ENCODE assay signal across 16 mouse cellular contexts in genomic region chr13:30665261-30665660, GRCm38 (mm10). TPM values are rescaled to one million over a fixed set of nuclear protein-coding genes. Genes with fewer than 3 reads are reported as not detected.
DNase-seq lines count a peak whose midpoint lies in the region; TF ChIP-seq lines count a peak whose summit lies in the region.
"Had no signal": no experiment of that assay in that cellular context is flagged by ENCODE, and none has a peak within 500 bp of the region (broad histone marks: within the 10 kb centered on the region; RNA-seq: fewer than 3 reads in every experiment).

No protein-coding gene starts in this region.

- H3K4me3 ChIP-seq in gastrocnemius, adult 2 months: no peak overlapping the region
- H3K4me3 ChIP-seq in left cerebral cortex, adult 2 months: no peak overlapping the region
- H3K4me3 ChIP-seq: embryonic facial prominence, embryonic 10.5 days; erythroblast, embryonic 14.5 days; heart, embryonic 15.5 days; hindbrain, embryonic 12.5 days had no signal

- no peak for TF ChIP-seq CTCF in gastrocnemius, adult 2 months (IDR thresholded peaks at IDR 0.05)
- no peak for TF ChIP-seq CTCF in left cerebral cortex, adult 2 months (IDR thresholded peaks at IDR 0.05)

- peak overlapping the region; percentile 44 for H3K27ac ChIP-seq in gastrocnemius, adult 2 months
- peak overlapping the region; percentile 75 for H3K27ac ChIP-seq in left cerebral cortex, adult 2 months
- H3K27ac ChIP-seq: embryonic facial prominence, embryonic 10.5 days; heart, embryonic 15.5 days; hindbrain, embryonic 12.5 days had no signal

- DNase-seq in gastrocnemius, adult 2 months: no peak
- DNase-seq in gastrocnemius, postnatal 10 days: no peak
- DNase-seq in left cerebral cortex, adult 2 months (ENCODE audit: extremely low spot score in 1 of 2, low spot score in 2 of 2): no peak
- no peak for DNase-seq in left cerebral cortex, postnatal 36 days (ENCODE audit: low spot score in 2 of 2)
- DNase-seq in adipocyte (ENCODE audit: low spot score): peak; percentile 93
- peak; percentile 74 for DNase-seq in fat pad, adult 2 months (ENCODE audit: extremely low read depth, low read depth, low spot score)
- no peak for DNase-seq in spleen, postnatal 14 days (ENCODE audit: low spot score in 2 of 2)
- DNase-seq: cerebellum, postnatal 25 days; forebrain, postnatal 0 days; heart, adult 18-20 months; right cerebral cortex, postnatal 25 days had no signal

- intact Hi-C loops in gastrocnemius, adult 2 months (cut with DNase I): no loop called here
- intact Hi-C loops in left cerebral cortex, adult 2 months (cut with DNase I): loop anchor here (1.0 to 10.0 kb wide), 2 partner anchors 121 to 310 kb away; partner anchors contain the start of genes Exoc2 and Gm5447
- intact Hi-C loops in left cerebral cortex, postnatal 36 days (cut with DNase I): no loop called here

RNA-seq across cellular contexts. Expression of gene Dusp22, which starts 5.5 kb away (rescaled TPM):
- 10 to 100 TPM; 36.2 to 59.5 TPM for total RNA-seq in gastrocnemius, adult 2 months (2021)
- 10 to 100 TPM; 40.5 to 45.5 TPM for total RNA-seq in gastrocnemius, postnatal 10 days (2021)
- total RNA-seq in left cerebral cortex, adult 2 months (2021): 10 to 100 TPM; 29.7 to 33.1 TPM
- total RNA-seq in left cerebral cortex, postnatal 36 days (2021): 10 to 100 TPM; 33.4 to 35.4 TPM
- total RNA-seq: MEL had no signal

Comparison
In these comparisons a context has a peak if more than half of its experiments do, and no peak if none do; other contexts are left out.
1. DNase-seq: peak in adipocyte (single experiment) and fat pad, adult 2 months (single experiment); none in gastrocnemius, adult 2 months (single experiment), gastrocnemius, postnatal 10 days (single experiment), left cerebral cortex, adult 2 months (0 of 2), left cerebral cortex, postnatal 36 days (0 of 2) and spleen, postnatal 14 days (0 of 2).